Mouse (Mus musculus) neural tube, embryonic 11.5 days (tissue): Measurements from ENCODE around the gene Olfr95. TPM values are rescaled to one million over a fixed set of nuclear protein-coding genes. Genes with fewer than 3 reads are reported as not detected.

ENCODE experiments used
- ATAC-seq: fragments of 200-750 bp; cut with Nextera tagmentation; 2 replicates; pipeline ENCODE4 v1.8.0; 2017; ENCODE audit warnings: moderate number of reproducible peaks, mild to moderate bottlenecking, moderate TSS enrichment, moderate library complexity; ENCODE audit not compliant: insufficient read depth, low FRiP score, low TSS enrichment
- DNase-seq: peaks from one replicate; pipeline ENCODE4 v3.0.0-alpha.2; 2015; ENCODE audit warnings: low spot score
- H3K27ac ChIP-seq: fragments of 300-500 bp; sonication (generic); 2 replicates; pipeline ENCODE4 v1.5.1; 2014; ENCODE audit warnings: low read depth, mild to moderate bottlenecking, low read length
- H3K27me3 ChIP-seq: fragments of 300-500 bp; sonication (generic); 2 replicates; pipeline ENCODE4 v1.6.1; 2014; ENCODE audit warnings: mild to moderate bottlenecking, low read length, mixed read lengths; ENCODE audit not compliant: control insufficient read depth, insufficient read depth
- H3K36me3 ChIP-seq: fragments of 300-500 bp; sonication (generic); 2 replicates; pipeline ENCODE4 v1.6.1; 2014; ENCODE audit warnings: mild to moderate bottlenecking, low read length, moderate library complexity, mixed read lengths; ENCODE audit not compliant: control insufficient read depth, insufficient read depth
- H3K4me1 ChIP-seq: fragments of 300-500 bp; sonication (generic); 2 replicates; pipeline ENCODE4 v1.6.1; 2014; ENCODE audit warnings: low read length, mixed read lengths; ENCODE audit not compliant: control insufficient read depth, insufficient read depth
- H3K4me2 ChIP-seq: fragments of 300-500 bp; sonication (generic); 2 replicates; pipeline ENCODE4 v1.6.1; 2014; ENCODE audit warnings: low read depth, mild to moderate bottlenecking, moderate library complexity
- H3K4me3 ChIP-seq: fragments of 300-500 bp; sonication (generic); 2 replicates; pipeline ENCODE4 v1.5.1; 2014; ENCODE audit warnings: low read depth, low read length
- H3K9ac ChIP-seq: fragments of 300-500 bp; sonication (generic); 2 replicates; pipeline ENCODE4 v1.6.1; 2014; ENCODE audit warnings: mild to moderate bottlenecking, low read length
- H3K9me3 ChIP-seq: fragments of 300-500 bp; sonication (generic); 2 replicates; pipeline ENCODE4 v1.6.1; 2016; ENCODE audit warnings: low read length; ENCODE audit not compliant: control insufficient read depth
- WGBS: fragments of 180-500 bp; shearing (Covaris S2); extraction: QIAGEN DNeasy Blood & Tissue Kit; methylation state at CpG from one replicate; pipeline ENCODE4 v1.1.7; 2014; 5-methylcytosine and 5-hydroxymethylcytosine counted together
- polyA plus RNA-seq: library from polyadenylated mRNA; unstranded; fragments of >200 nt; fragmentation: Nextera tagmentation; extraction: Ambion mirVana; gene quantifications from 2 replicates; pipeline ENCODE4 v1.2.1, GENCODE M21; 2014

Gene Olfr95
- polyA plus RNA-seq, 1 experiment from 2014 or later: not detected

DNA sequence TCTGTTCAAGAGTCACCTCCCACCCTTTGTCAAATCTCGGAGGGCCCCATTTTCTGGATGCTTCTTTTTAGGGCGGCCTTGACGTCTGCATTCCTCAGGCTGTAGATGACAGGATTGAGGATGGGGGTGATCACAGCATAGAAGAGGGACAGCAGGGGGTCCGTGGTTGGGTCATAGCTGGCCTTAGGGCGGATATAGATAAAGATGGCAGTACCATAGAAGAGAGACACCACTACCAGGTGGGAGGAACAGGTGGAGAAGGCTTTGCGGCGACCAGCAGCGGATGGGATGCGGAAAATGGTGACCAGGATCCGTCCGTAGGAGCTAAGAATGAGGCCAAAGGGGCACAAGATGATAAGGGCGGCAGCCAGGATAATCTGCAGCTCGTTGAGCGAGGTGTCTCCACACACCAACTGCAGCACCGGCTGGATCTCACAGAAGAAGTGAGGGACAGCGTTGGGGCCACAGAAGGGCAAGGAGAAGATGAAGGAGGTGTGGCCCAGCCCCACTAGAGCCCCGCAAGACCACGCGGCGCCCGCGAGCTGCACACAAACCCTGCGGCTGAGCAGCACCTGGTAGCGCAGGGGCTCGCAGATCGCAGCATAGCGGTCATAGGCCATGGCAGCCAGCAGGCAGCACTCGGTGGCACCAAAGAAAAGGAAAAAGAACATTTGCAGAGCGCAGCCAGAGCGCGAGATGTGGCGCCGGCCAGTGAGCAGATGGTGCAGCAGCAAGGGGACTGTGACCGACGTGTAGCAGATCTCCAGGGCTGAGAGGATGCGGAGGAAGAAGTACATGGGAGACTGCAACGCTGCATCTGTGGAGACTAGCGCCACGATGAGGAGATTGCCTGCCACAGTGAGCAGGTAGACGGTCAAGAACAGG, 1.8 kb downstream of the Olfr95 start:
- Histone ChIP-seq H3K27ac (no peak overlapping the region), H3K4me2 (peak overlapping the region; percentile 50), H3K9ac (peak overlapping the region; percentile 50), H3K4me3 (peak overlapping the region; percentile 28), H3K27me3 (peaks cover 9% of the 10 kb centered on the region; the same call in 1 of the 2 replicates), H3K4me1 (no peaks in the 10 kb centered on the region), H3K9me3 (no peaks in the 10 kb centered on the region; the same call in 1 of the 2 replicates), H3K36me3 (no peaks in the 10 kb centered on the region)
- ATAC-seq: no peak
- DNase-seq: peak; percentile 24
- 20% methylated on average over 40 of the region's 40 CpGs for WGBS

GRCm38 (mm10) chr17:37203917-37204236, 9.0 kb downstream of the Olfr95 start:
- ATAC-seq: no peak
- Histone ChIP-seq H3K4me2 (no peak overlapping the region), H3K27ac (no peak overlapping the region), H3K4me1 (no peaks in the 10 kb centered on the region), H3K9ac (no peak overlapping the region), H3K4me3 (no peak overlapping the region), H3K9me3 (no peaks in the 10 kb centered on the region), H3K27me3 (no peaks in the 10 kb centered on the region), H3K36me3 (no peaks in the 10 kb centered on the region)
- 45% methylated on average over 3 of the region's 3 CpGs for WGBS
- DNase-seq: no peak

- no peaks in the 10 kb centered on the region for H3K27me3 ChIP-seq
- no peak overlapping the region for H3K4me2 ChIP-seq
- H3K4me3 ChIP-seq: no peak overlapping the region
- 2% methylated on average over 4 of the region's 4 CpGs for WGBS
- H3K9ac ChIP-seq: no peak overlapping the region
- DNase-seq (peak; percentile 80), ATAC-seq (peak; percentile 48; the same call in 1 of the 2 replicates)
- H3K36me3 ChIP-seq: no peaks in the 10 kb centered on the region
- H3K9me3 ChIP-seq: no peaks in the 10 kb centered on the region
- H3K27ac ChIP-seq: no peak overlapping the region
- no peaks in the 10 kb centered on the region for H3K4me1 ChIP-seq
These were observed 9.6 kb downstream of the Olfr95 start for GRCm38 (mm10) chr17:37203206-37203916.

DNA sequence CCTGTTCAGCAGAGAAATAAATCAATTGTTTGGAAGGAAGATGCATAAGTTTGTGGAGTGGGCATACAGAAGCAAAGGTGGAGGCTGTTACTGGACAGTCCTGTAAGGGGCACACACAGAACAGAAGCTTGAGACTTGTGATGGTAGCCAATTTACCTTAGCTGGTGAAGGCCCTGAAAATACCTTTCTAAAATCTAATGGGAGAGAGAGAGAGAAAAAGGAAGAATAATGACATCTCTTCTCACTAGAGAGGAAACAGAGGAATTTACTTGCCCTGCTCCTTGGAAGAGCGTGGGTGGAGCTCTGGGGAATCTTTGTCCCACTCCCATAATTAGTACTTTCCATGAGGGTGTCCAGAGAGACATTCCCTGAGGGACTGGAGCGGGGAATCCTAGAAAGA, 12.0 kb downstream of the Olfr95 start, which contains the start of gene Olfr94:
Gene Olfr94 (minus strand): TSS at position 101 of the 400 bp plus-strand sequence.
- H3K36me3 ChIP-seq: no peaks in the 10 kb centered on the region
- peaks cover 14% of the 10 kb centered on the region for H3K27me3 ChIP-seq
- H3K9ac ChIP-seq: no peak within 1 kb of the TSS
- no peak within 1 kb of the TSS for H3K4me3 ChIP-seq
- no peaks in the 10 kb centered on the region for H3K4me1 ChIP-seq
- no peak for DNase-seq
- no peak within 1 kb of the TSS for H3K27ac ChIP-seq
- no peaks in the 10 kb centered on the region for H3K9me3 ChIP-seq
- 80% methylated on average over 2 of the region's 2 CpGs for WGBS
- no peak for ATAC-seq
- H3K4me2 ChIP-seq: no peak within 1 kb of the TSS

- peak overlapping the region; percentile 74 for H3K4me2 ChIP-seq
- DNase-seq (peak; percentile 77), ATAC-seq (peak; percentile 90)
- peak overlapping the region; percentile 41 for H3K4me3 ChIP-seq
- peak overlapping the region; percentile 11 for H3K9ac ChIP-seq
- H3K36me3 ChIP-seq: no peaks in the 10 kb centered on the region
- no peaks in the 10 kb centered on the region for H3K9me3 ChIP-seq
- WGBS: 1% methylated on average over 76 of the region's 77 CpGs
- H3K27me3 ChIP-seq: peaks cover 14% of the 10 kb centered on the region
- H3K4me1 ChIP-seq: no peaks in the 10 kb centered on the region
- H3K27ac ChIP-seq: no peak overlapping the region
These were observed 15.8 kb downstream of the Olfr95 start for GRCm38 (mm10) chr17:37196845-37197724.

DNA sequence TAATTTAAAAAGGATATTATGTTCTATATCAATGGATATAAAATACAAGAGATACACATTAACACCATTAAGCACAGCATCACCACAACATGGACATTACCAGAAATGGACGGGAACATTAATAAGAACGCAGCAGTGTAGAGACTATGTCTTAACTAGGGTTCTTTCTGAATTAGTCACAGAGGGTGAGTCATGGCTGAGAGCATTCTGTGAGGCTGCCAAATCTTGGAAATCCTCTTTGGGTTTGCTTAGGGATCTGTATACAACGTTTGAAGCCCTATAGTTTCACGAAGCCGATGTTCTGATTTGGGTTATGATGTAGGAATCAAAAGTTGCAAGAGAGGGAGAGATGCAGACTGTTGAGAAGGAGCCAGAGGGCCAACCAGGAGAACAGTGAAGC, 18.1 kb downstream of the Olfr95 start:
- Histone ChIP-seq H3K27me3 (peaks cover 14% of the 10 kb centered on the region), H3K4me1 (no peaks in the 10 kb centered on the region), H3K36me3 (no peaks in the 10 kb centered on the region), H3K27ac (no peak overlapping the region), H3K9me3 (no peaks in the 10 kb centered on the region), H3K9ac (no peak overlapping the region), H3K4me2 (no peak overlapping the region), H3K4me3 (no peak overlapping the region)
- 94% methylated on average over 5 of the region's 5 CpGs for WGBS
- DNase-seq: no peak
- ATAC-seq: no peak

DNA sequence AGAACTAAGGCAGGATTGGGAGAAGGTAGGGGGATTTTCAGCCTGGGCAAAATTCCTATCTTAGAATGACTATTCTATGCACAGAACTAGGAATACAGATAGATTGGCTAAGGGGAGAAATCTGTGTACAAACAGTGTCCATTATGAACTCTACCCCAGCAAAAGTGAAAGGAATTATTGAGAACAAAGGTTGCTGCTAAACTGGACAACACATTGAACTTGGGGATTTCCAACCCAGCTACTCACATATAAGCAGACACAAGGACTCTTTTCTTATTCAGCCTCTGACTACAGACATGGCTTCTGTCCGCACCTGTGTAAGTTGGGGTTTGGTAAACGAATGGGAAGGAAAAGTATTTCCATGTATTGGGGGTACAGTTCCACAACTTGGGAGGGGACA, 19.3 kb downstream of the Olfr95 start, which contains the start of gene Ubd:
Gene Ubd (plus strand): TSS at position 237 of the 400 bp plus-strand sequence.
- Histone ChIP-seq H3K36me3 (no peaks in the 10 kb centered on the region), H3K9me3 (no peaks in the 10 kb centered on the region), H3K9ac (no peak within 1 kb of the TSS), H3K27me3 (peaks cover 14% of the 10 kb centered on the region), H3K4me1 (no peaks in the 10 kb centered on the region), H3K4me2 (no peak within 1 kb of the TSS), H3K27ac (no peak within 1 kb of the TSS), H3K4me3 (no peak within 1 kb of the TSS)
- DNase-seq (no peak), ATAC-seq (no peak)
- WGBS: 85% methylated on average over 2 of the region's 2 CpGs

DNA sequence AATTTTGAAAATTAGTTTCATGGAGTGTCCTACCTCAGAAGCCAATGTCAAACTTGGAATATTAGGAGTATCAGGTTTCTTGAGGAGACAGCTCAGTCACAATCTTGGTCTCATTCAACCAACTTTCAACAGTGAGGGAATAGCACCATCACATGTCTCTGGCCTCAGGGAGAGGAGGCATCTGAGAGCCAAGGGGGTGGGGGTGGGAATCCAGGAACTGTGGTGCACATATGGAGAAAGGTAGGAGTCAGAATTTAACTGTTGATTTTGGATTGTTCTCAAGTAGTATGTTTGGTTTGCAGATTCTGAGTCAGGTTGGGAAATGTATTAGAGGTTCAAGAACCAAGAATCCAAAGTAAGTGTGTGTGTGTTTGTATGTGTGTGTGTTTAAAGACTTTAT, 19.9 kb downstream of the Olfr95 start:
- Histone ChIP-seq H3K27me3 (peaks cover 13% of the 10 kb centered on the region), H3K27ac (no peak overlapping the region), H3K4me1 (no peaks in the 10 kb centered on the region), H3K9ac (no peak overlapping the region), H3K4me3 (no peak overlapping the region), H3K36me3 (no peaks in the 10 kb centered on the region), H3K9me3 (no peaks in the 10 kb centered on the region), H3K4me2 (no peak overlapping the region)
- ATAC-seq: no peak
- DNase-seq: no peak
